Mouse (Mus musculus) heart, postnatal 4 days (tissue): ENCODE measurements around the gene Nlrc4. TPM values are rescaled to one million over a fixed set of nuclear protein-coding genes. Genes with fewer than 3 reads are reported as not detected.
"Not testable (repeated sequence)": the region's sequence is repeated elsewhere in the genome, so short reads cannot be mapped to it uniquely, and the experiment has no call there.

Experiments used
- DNase-seq: peaks from one replicate; pipeline ENCODE4 v3.0.0; 2021
- total RNA-seq, 2 experiments: library from RNA; stranded (reverse); gene quantifications; 2 replicates each; pipeline ENCODE4 v1.2.3; 2021

The Nlrc4 gene
- under 1 TPM; 0.11 to 0.19 TPM for total RNA-seq

DNA sequence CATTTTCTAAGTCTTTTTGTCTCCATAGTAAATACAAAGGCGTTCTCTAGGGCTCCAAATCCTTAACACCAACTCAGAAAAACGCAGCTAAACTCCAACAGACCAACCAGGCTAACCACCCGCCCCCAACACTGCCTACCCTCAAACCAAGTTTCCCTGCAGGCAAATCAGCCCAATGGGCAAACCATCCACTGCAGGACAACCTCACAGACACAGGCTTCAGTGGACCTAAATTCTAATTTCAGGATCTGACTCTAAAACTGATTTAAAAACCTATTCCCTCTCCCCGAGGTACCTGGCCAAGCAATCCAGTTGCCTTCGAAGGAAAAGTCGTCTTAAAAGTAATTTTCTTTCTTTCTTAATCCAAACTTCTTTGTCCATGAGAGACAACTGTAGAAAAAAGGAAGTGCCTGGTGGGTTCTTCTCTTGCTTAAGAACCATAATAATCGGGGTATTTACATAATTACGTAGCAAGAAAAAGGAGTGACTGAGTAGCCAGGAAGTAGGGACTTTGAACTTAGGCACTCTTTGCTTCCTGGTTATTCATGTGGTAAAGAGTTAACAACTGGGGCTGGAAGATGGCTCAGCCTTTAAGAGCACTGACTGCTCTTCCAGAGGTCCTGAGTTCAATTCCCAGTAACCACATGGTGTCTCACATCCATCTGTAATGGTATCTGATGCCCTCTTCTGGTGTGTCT, at the start of gene Nlrc4:
Gene Nlrc4, minus strand, starts transcription at position 432 of the 698 bp plus-strand sequence.
- no peak for DNase-seq

GRCm38 (mm10) chr17:74508600-74508999, 49.7 kb upstream of the Nlrc4 start:
- DNase-seq, result no peak

GRCm38 (mm10) chr17:74507934-74508333, 49.0 kb upstream of the Nlrc4 start:
- DNase-seq, result no peak

- no peak for DNase-seq
Observed at GRCm38 (mm10) chr17:74501085-74501484, 42.1 kb upstream of the Nlrc4 start.

DNA sequence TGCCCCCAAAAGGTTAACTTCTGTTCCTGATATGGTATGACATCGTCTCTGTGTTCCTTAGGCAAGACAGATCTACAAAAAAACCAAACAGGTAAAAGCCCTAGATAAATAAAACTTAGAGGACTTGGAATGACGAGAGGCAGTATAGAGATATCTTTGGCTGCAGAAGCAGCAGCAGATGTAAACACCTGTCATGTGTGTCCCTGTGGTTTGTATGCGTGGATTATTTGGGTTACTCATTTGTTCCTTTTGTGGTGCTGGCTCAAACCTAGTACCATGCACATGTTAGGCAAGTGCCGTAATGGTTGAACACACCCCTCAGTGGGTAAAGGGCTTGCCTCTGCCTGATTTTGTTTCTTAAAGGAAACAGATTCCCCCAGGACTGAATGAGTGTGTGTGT, 41.3 kb upstream of the Nlrc4 start:
- no peak for DNase-seq

- no peak for DNase-seq
Observed at GRCm38 (mm10) chr17:74491565-74491964, 32.6 kb upstream of the Nlrc4 start.

GRCm38 (mm10) chr17:74489901-74490220, 30.9 kb upstream of the Nlrc4 start:
- no peak for DNase-seq

DNA sequence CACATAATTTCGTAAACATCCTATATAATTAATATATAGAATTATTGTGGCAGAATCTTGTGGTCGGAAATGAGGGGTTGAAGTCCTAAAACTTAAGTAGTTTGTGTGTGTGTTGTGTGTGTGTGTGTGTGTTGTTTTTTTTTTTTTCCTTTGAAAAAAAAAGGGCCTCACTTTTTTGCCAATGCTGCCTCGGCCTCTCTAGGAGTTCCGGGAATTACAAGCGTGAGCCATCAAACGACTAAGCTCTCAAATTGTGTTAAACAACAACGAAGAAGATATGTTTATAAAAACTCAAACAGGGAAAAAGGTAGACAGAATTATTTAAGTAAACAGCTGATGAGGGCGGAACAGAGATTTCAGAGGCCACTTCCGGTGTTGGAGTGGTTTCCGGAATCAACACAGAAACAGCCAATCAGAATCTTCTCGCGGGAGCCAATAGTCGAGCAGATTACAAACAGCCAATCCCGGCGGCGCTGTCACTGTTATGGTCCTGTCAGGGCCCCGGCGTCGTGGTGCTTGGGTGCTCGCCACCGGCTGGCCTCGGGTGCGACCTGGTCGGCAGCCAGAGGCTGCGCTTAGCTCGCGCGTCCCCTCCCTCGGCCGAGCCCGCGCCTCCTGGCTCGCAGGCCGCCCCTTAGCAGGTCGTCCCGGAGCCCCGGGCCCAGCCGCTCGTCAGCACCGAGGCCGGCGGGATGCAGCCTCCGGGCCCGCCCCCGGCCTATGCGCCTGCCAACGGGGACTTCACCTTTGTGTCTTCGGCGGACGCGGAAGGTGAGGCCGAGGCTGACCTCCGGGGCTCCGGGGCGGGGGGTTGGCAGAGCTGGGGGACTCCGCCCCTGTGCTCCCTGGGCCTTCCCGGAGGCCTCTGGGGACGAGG, 30.3 kb upstream of the Nlrc4 start, which contains the start of gene Yipf4:
Gene Yipf4, plus strand, starts transcription at position 470 of the 877 bp plus-strand sequence.
- DNase-seq, result peak; percentile 97

GRCm38 (mm10) chr17:74480361-74481069, 21.6 kb upstream of the Nlrc4 start:
- DNase-seq, result no peak

- not testable (repeated sequence) for DNase-seq
Observed at GRCm38 (mm10) chr17:74470133-74470532, 11.2 kb upstream of the Nlrc4 start.

DNA sequence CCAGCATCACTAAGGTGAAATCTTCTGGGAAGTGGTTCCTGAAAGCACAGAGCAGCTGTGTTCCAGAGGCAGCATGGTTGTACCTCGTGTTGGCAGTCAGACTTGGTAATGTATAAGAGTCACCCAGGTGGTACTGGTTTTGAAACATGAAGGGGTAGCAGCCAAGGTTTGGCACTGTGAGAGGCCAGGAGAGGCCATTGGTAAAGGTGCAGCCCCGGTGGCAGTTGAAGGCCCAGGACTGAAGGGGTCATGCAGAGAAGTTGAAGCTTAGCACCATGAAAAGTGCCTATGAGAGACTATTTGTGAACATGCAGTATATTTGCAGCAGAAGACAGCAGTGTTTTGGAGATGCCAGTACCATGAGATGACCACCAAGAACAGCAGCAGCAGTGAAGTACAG, 9.0 kb upstream of the Nlrc4 start:
- not testable (repeated sequence) for DNase-seq

DNA sequence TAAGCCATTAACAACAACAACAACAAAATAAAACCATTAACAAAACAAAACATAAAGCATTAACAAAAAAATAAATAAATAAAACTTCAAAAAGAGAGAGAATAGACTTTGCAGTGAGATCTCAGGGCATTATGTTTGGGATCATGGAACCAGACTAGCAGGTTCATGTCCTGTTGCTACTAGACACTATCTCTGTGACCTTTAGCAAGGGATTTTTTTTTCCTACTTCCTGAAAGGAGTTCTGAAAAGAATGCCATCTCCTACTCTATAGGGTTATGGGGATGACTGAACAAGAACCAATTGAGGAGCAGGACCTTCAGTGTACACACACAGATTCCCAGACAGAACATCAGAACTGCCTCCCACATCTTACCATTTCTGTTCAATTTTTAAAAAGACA, 4.6 kb upstream of the Nlrc4 start:
- DNase-seq, result no peak

- no peak for DNase-seq
Observed at GRCm38 (mm10) chr17:74457972-74458677, 817 bp downstream of the Nlrc4 start.

GRCm38 (mm10) chr17:74456825-74457224, 2.1 kb downstream of the Nlrc4 start:
- DNase-seq, result no peak

- DNase-seq, result no peak
Observed at GRCm38 (mm10) chr17:74455426-74455825, 3.5 kb downstream of the Nlrc4 start.

GRCm38 (mm10) chr17:74454660-74455059, 4.3 kb downstream of the Nlrc4 start:
- DNase-seq, result no peak

DNA sequence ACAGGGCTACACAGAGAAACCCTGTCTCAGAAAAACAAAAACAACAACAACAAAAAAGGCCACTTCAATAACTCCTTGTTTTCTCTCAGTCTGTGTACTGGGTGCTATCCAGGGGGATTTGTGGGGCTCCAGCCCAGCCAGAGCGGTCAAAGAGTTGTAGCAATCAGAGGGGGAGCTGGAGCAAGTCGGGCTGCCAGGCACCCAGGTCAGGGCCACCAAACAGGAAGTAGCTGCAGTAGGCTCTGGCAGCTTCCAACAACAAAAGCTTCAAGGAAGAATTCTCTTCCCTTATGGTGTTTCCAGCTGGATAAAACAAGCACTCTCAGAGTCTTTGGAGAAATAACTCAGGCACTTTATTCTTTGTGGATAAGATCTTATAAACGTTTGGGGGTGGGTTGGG, 5.0 kb downstream of the Nlrc4 start:
- no peak for DNase-seq

GRCm38 (mm10) chr17:74449776-74450175, 9.2 kb downstream of the Nlrc4 start:
- DNase-seq, result no peak

DNA sequence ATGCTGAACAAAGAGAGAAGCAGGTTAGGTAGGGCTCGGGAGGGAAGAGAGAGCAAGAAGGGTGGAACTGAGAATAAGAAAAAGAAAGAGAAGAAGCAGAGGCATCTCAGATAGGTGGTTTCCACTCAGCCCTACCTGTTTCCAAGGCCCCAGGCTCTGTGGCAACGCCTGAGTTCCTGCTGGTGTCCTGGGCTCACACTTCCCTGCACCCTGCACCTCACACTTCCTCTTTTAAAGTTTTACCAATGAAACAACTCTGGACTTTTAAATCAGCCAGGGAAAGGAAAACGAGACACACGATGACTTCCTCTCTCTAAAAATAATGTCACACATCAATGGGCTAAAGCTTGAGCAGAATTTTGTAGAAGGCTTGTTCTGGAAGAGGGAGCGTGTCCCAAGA, 18.5 kb downstream of the Nlrc4 start:
- DNase-seq, result no peak

GRCm38 (mm10) chr17:74437762-74438161, 21.2 kb downstream of the Nlrc4 start:
- DNase-seq, result no peak

DNA sequence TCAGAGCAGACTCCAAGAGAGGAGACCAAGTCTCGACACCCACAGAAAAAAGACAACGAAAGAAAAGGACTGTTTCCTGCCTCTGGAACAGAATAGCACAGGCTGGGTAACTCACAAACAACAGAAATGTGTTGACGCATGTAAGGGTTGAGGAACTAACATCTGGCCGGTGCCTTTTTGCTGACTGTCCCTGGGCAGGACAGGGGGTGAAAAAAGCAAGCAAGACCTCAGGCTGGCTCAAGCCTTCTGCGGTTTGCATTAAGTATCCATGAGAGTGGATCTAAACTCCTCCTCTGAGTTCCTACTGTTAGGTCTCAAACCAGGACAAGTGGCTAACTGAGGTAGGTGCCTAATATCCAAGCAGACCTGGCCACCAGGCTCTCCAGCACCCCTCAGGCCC, 26.3 kb downstream of the Nlrc4 start:
- DNase-seq, result no peak

- DNase-seq, result peak; percentile 31
Observed at GRCm38 (mm10) chr17:74431481-74431880, 27.5 kb downstream of the Nlrc4 start.

DNA sequence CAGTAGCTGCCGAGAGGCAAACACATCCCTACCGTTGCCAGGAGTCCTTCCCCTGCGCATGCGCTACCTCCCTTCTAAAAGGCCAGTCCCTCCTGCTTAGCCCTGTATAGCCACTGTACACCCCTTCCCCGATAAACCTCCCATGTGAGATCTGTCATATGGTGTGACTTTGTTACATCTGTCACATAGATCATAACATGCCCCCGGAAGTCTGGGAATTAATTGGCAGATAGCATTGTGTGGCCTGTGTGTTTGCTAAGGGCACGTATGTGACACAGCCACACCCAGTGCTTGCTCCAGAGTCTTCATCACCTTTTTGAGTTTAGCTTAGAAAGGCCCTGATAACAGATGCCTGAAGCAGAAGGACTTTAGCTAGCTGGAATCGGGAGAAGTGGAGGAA, 28.9 kb downstream of the Nlrc4 start:
- DNase-seq, result no peak
